Mouse (Mus musculus): Measurements from ENCODE around the gene Wfs1. TPM values are rescaled to one million over a fixed set of nuclear protein-coding genes. Genes with fewer than 3 reads are reported as not detected.
"Not testable (repeated sequence)": the region's sequence is repeated elsewhere in the genome, so short reads cannot be mapped to it uniquely, and the experiment has no call there.

Wfs1 gene
- total RNA-seq, 4 experiments from 2014 or later = 134 to 147 (median 139) TPM

GRCm38 (mm10) chr5:36988124-36988780 lies 753 bp downstream of the Wfs1 start:
- no peak for DNase-seq (ENCODE audit: low spot score in 2 of 2)

GRCm38 (mm10) chr5:36986617-36987016 lies 2.4 kb downstream of the Wfs1 start:
- no peak for DNase-seq (ENCODE audit: low spot score in 2 of 2)

- no peak for DNase-seq (ENCODE audit: low spot score in 2 of 2)
Measured at GRCm38 (mm10) chr5:36982271-36982670, 6.7 kb downstream of the Wfs1 start.

GRCm38 (mm10) chr5:36979631-36980030 lies 9.4 kb downstream of the Wfs1 start:
- no peak for DNase-seq (ENCODE audit: low spot score in 2 of 2)

GRCm38 (mm10) chr5:36979001-36979400 lies 10.0 kb downstream of the Wfs1 start:
- no peak for DNase-seq (ENCODE audit: low spot score in 2 of 2)

GRCm38 (mm10) chr5:36977809-36978208 lies 11.2 kb downstream of the Wfs1 start:
- no peak for DNase-seq (ENCODE audit: low spot score in 2 of 2)

- DNase-seq (ENCODE audit: low spot score in 2 of 2) = no peak
Measured at GRCm38 (mm10) chr5:36975336-36975735, 13.7 kb downstream of the Wfs1 start.

- DNase-seq (ENCODE audit: low spot score in 2 of 2) = no peak
Measured at GRCm38 (mm10) chr5:36971587-36971986, 17.4 kb downstream of the Wfs1 start.

GRCm38 (mm10) chr5:36960501-36960900 lies 28.5 kb downstream of the Wfs1 start:
- peak in 1 of 2 experiments; percentile 76 for DNase-seq (ENCODE audit: low spot score in 2 of 2)

GRCm38 (mm10) chr5:36958837-36959236 lies 30.2 kb downstream of the Wfs1 start:
- peak in 1 of 2 experiments; percentile 60 for DNase-seq (ENCODE audit: low spot score in 2 of 2)

- DNase-seq (ENCODE audit: low spot score in 2 of 2) = no peak
Measured at GRCm38 (mm10) chr5:36955366-36955765, 33.6 kb downstream of the Wfs1 start.

GRCm38 (mm10) chr5:36952311-36952710 lies 36.7 kb downstream of the Wfs1 start:
- no peak for DNase-seq (ENCODE audit: low spot score in 2 of 2)

GRCm38 (mm10) chr5:36950871-36951270 lies 38.1 kb downstream of the Wfs1 start:
- no peak for DNase-seq (ENCODE audit: low spot score in 2 of 2)

- DNase-seq (ENCODE audit: low spot score in 2 of 2) = peak; percentile 54 to 65
Measured at GRCm38 (mm10) chr5:36948831-36949230, 40.2 kb downstream of the Wfs1 start.

GRCm38 (mm10) chr5:36946445-36946844 lies 42.6 kb downstream of the Wfs1 start:
- DNase-seq (ENCODE audit: low spot score in 2 of 2) = no peak

GRCm38 (mm10) chr5:36945713-36946112 lies 43.3 kb downstream of the Wfs1 start:
- no peak for DNase-seq (ENCODE audit: low spot score in 2 of 2)

- peak in 1 of 2 experiments; percentile 80 for DNase-seq (ENCODE audit: low spot score in 2 of 2)
Measured at GRCm38 (mm10) chr5:36945102-36945701, 43.8 kb downstream of the Wfs1 start.

GRCm38 (mm10) chr5:36944552-36944951 lies 44.5 kb downstream of the Wfs1 start:
- DNase-seq (ENCODE audit: low spot score in 2 of 2) = no peak

GRCm38 (mm10) chr5:36942446-36942845 lies 46.6 kb downstream of the Wfs1 start:
- no peak for DNase-seq (ENCODE audit: low spot score in 2 of 2)

- not testable (repeated sequence) for DNase-seq (ENCODE audit: low spot score in 2 of 2)
Measured at GRCm38 (mm10) chr5:36938991-36939390, 50.0 kb downstream of the Wfs1 start.

- DNase-seq (ENCODE audit: low spot score in 2 of 2) = no peak
Measured at GRCm38 (mm10) chr5:36938021-36938420, 51.0 kb downstream of the Wfs1 start.

GRCm38 (mm10) chr5:36936548-36936947 lies 52.5 kb downstream of the Wfs1 start:
- no peak for DNase-seq (ENCODE audit: low spot score in 2 of 2)

Measured in left cerebral cortex, adult 8-10 months (tissue).